Mouse (Mus musculus): ENCODE results near the gene Eif4b.

The Eif4b gene

DNA sequence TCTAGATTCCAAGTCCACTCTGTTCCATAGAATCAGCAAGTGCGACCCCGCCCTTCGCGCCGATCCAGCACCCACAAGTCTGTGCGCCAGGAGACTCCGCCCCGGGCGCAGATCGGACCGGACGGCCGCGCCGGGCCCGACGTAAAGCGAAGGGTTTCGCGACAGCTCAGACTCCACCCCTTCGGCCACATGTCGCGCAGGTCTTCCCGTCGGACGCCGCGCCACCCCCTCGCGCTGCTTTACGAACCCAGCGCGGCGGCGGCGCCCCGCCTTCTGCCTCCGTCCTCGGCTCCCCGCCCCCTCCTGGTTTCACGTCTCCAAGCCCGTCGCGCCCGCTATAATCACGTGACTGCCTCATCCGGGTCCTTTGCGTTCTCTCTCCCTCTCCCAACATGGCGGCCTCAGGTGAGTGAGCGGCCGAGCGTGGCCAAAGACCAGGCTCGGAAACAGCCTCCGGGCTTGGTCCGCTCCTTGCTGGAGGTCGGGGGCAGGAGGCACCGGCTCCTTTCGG, at the start of gene Eif4b:
Eif4b (plus strand) TSS at position 215 of the 511 bp plus-strand sequence.
- peak; percentile 100 for DNase-seq (ENCODE audit: extremely low read depth, insufficient read length, low spot score)

DNA sequence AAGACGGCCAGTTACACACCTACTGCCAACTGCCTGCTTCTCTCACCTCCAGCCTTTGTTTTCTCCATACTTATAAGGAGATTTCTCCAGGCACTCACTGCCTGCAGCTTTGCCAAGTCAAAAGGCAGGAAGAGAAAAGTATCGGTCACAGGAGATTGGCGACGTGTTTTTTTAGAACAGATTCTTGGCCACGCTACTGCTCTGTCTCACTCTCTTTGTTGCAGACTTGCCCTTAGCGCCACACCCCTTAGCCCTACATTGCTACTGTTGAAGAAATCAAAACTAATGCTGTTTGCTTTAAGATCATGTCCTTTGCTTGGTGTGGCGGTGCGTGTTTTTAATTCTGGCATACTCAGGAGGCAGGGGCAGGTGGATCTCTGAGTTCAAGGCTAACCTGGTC, 49.7 kb upstream of the Eif4b start:
- DNase-seq (ENCODE audit: extremely low read depth, insufficient read length, low spot score): no peak

DNA sequence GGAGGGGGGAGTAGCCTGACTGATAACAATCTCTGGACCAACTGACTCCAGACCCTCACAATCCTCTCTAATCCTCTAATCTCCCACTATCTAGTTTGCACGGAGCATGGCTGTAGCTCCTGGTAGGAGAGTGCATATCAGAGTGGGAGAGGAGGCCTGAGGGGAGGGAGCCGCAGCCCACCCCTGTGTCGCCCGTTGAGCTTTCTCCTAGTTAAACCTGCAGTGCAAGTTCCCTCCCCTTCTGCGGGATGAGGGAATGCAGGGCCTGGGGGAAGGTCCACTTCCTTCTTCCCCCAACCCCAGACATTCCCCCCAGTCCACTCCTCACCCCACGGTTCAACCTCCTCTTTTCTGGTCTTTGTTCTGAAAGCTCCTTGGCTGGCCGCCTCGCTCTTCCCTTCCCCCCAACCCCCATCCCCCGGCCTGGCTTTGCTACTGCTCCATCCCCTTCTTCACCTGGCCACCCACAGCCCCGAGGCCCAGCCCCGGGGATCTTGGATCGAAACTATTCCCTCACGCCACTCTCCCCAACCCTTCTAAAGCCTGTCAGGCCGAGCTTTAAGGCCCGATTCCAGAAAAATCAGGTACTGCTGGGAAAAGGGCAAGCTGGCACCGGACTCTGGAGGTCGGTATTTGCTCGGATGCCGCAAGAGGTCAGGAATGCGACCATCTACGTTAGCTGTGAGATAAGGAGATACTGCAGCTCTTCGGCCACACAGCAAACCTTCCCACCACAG, 48.3 kb upstream of the Eif4b start:
- no peak for DNase-seq (ENCODE audit: extremely low read depth, insufficient read length, low spot score)

DNA sequence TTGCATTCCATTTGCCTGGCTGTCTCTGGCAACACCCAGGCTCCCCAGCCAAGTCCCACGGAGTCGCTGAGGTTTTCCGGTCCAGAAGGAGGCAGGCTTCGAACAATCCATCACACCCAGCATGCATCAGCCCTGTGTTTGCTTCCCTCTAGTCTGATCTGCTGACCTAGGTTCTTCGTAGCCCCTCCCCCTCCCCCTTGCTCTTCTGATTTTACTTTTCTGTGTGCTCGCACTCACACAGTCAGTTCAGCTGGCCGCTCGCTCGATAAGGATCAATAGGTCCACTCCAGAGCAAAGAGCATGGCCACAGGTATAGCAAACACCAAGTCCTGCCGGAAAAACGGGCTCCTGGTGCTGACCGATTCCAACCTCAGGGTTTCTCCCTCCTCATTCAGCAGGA, 47.1 kb upstream of the Eif4b start:
- no peak for DNase-seq (ENCODE audit: extremely low read depth, insufficient read length, low spot score)

DNA sequence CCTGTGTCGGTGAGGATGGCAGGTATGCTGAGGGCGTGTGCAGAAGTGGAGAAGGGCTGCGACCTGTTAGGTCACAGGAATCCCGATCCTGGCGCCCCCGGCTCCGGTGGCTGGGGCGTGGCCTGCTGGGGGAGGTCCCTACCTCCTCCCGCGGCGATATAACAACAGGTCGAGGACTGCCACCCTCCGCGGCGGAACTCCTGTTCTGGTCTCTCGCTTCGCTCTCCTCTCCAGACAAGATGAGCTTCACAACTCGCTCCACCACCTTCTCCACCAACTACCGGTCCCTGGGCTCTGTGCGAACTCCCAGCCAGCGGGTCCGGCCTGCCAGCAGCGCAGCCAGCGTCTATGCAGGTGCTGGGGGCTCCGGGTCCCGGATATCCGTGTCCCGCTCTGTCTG, 45.5 kb upstream of the Eif4b start, which contains the start of gene Krt18:
Krt18 (plus strand) TSS at position 141 of the 400 bp plus-strand sequence.
- DNase-seq (ENCODE audit: extremely low read depth, insufficient read length, low spot score): no peak

DNA sequence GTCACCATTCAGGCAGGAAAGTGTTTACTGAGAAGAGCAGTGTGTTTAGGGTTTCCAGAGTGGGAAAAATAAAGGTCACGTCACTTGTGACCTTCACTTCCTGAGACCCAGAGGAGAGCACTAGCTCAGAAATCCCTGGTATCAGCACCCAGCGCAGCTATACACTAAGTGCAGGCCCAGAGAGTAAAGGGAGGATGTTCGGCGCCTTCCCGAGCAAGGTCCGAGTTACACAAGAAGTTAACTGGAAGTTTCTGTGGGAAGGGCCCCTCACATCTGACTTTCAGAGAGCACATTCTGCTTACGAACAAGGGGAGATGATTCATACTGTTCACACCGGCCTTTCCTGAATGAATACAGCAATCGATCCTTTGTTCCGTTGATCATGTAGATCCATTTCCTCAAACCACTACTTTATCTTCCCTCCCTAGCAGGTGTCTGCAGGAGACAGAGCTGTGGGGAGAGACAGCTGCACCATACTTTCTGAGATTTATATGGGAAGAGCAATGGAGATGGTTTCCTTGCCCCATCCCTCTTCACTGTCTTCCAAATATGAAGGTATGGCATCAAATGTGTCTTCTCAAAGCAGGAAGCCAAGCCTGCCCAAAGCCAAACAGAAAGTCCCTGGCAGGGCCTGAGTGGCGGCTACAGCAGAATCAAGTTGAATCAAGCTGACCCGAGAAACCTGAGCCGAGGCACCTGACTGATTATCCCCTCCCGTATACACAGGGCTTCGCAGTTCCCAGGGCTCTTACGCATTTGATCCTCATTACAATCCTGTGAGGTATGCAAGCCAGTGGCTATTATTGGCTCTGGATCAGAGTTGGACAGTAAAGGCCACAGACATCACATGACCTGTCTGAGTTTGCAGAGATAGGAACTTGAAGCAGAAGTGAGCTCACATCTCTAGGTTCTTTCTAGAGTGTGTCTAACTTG, 39.2 kb upstream of the Eif4b start:
- DNase-seq (ENCODE audit: extremely low read depth, insufficient read length, low spot score): no peak

DNA sequence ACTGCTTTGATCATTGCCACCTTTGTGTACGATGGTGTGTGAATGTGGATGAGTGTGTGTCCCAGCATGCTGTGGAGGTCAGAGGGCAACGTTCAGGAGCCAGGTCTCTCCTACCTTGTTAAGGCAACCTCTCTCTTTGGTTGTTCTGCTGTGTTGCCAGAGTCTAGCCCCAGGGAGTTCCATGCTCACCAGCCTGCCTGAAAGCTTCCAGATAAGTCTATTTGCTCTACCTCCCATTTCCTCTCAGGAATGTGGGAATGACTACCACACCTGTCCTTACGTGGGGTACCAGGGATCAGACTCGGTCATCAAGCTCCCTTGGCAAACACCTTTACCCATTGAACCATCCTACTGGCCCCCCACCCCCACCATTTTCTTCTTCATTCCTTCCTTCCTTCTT, 33.3 kb upstream of the Eif4b start:
- DNase-seq (ENCODE audit: extremely low read depth, insufficient read length, low spot score): no peak

DNA sequence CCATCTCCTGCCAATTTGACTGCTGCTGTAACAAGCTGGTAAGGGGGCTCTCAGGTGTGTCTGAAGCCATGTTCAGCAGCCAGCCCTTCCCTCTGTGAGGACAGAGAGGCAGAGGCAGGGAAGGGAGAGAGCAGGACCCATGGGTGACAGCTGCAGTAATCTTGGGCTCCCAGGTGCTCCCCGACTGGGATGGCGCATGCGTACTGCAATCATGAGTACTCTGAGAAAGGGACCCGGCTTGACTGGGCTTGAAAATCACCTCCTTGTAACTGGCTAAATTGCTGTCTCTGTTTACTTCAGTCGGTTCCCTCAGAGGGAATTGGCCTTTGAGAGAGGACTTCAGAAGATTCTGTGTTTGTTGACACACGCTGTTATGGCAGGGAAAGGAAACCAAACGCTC, 31.6 kb upstream of the Eif4b start:
- no peak for DNase-seq (ENCODE audit: extremely low read depth, insufficient read length, low spot score)

DNA sequence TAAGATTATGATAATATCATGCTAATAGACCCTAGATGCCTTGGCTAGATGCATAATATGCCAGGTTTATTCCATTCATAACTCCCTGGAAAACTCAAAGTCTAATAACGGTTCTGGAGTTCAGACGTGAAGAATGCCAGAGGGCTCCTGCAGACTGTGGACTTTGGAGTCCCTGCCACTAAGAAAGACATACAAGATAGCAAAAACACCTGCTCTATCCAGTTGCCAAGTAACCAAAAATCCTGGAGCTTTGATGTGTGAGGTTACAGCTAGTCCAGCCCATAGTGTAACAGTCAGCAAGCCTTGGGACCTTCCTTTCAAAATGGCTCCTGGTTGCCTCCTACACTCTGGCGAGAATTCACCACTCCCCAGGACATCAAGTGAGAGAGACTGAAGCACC, 28.8 kb upstream of the Eif4b start:
- no peak for DNase-seq (ENCODE audit: extremely low read depth, insufficient read length, low spot score)

DNA sequence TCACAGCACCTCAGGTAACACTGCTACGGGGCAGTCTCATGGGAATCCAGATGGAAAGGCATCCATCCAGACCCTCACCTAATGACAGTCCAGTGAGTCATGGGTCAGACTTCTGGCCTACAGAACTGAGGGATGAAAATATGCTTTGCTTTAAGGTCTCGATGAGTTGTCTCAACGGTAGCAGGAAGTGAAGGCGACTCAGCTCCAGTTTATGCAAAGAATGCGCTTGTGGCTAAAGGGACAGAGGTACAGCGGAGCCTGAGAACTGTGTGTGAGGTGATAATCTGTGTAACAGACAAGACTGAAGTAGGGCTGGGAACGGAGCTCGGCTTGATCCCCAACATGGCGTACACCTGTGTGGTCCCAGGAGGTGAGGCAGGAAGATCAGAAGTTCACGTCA, 27.9 kb upstream of the Eif4b start:
- DNase-seq (ENCODE audit: extremely low read depth, insufficient read length, low spot score): peak; percentile 82

DNA sequence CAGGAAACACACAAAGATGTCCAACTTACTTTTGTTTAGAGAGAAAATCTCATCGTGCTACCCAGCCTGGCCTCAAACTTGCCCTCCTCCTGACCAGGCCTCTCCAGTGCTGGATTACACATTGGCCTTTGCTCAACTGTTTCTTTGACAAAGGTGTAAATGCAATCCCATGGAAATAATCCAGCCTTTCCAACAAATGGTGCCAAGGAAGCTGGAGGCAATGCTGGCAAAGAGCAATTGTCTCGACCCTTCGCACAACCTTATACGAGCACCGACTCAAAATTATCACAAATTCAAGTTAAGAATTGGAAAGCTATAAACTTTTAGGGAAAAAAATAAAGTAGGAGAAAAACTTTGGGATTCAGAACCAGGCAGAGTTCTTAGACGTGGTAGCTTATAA, 25.6 kb upstream of the Eif4b start:
- DNase-seq (ENCODE audit: extremely low read depth, insufficient read length, low spot score): no peak

DNA sequence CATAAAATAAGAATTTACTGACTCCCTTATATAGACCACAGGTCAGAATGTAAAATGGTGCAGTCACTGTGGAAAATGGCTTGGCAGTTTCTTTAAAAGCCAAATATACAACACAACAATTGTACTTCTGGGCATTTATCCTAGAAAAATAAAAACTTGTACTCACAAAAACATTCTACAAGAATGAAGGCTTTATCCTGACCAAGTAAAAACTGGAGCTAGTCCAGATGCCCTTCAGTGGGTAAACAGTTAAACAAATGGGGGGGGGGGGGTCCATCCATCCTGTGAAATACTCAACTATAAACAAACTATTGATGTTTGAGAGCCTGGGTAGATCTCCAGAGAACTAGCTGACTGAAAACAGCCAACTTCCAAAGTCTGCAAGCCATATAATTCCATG, 23.7 kb upstream of the Eif4b start:
- DNase-seq (ENCODE audit: extremely low read depth, insufficient read length, low spot score): no peak

DNA sequence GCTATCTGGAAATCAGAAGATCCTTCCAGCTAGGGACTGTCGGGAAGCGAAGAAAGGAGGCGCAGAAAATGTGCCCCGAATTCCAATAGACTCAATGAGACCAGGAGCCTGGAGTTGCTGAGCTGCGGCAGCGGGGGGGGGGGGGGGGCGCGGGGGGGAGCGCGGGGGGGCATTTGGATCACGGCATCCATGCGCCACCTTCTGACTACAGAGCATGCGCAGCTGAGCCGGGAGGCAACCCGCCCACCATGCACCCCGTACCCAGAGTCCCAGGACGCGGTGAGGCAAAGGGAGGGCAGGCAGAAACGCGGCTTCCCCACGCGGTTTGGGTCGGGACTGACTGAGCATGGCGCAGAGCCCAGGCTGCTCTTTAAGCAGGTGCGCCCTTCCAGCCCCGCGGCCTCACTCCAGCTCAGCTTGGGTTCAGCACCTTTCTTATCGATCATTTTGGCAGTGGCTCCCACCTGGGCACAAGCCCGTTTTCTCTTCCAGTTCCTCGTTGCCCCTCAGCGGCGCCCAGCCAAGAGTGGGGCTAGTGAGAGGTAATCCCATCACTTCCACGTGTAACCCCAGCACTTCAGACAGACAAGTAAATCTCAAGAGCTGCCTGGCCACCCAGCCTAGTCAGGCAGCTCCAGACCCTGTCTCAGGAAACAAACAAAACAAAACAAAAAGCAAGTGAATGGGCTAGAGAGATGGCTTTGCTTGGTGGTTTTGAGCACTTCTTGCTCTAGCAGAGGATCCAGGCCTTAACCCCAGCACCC, 21.5 kb upstream of the Eif4b start:
- no peak for DNase-seq (ENCODE audit: extremely low read depth, insufficient read length, low spot score)

DNA sequence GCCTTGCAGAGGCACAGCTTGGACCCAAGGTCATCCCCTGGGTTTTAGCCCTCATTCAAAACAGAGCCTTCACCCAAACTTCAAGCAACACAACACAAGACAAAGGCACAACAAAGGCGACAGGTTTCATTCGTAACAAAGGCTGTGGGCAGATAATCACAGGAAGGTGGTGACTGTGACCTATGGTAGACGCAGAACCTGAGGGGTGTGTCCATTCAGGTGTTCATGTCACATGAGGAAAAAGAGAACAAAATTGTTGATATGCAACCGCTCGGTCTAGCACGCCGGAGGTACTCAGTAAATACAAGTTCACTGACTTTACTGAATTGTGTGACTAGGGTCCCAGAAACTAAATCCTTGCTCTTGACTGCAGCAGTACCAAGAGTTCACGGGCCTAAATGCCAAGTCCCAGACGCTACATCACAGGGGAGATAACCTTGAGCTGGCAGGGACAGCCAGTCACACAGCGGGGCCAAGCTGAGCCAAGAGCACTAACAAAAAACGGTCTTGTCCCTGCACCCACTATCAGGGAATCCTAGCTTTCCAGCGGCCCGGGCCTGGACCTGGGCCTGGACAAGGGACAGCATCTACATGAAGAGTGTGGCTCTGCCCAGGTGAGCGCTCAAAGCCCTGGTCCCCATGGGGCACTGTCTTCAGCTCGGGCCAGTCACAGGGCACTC, 16.9 kb upstream of the Eif4b start:
- DNase-seq (ENCODE audit: extremely low read depth, insufficient read length, low spot score): no peak

DNA sequence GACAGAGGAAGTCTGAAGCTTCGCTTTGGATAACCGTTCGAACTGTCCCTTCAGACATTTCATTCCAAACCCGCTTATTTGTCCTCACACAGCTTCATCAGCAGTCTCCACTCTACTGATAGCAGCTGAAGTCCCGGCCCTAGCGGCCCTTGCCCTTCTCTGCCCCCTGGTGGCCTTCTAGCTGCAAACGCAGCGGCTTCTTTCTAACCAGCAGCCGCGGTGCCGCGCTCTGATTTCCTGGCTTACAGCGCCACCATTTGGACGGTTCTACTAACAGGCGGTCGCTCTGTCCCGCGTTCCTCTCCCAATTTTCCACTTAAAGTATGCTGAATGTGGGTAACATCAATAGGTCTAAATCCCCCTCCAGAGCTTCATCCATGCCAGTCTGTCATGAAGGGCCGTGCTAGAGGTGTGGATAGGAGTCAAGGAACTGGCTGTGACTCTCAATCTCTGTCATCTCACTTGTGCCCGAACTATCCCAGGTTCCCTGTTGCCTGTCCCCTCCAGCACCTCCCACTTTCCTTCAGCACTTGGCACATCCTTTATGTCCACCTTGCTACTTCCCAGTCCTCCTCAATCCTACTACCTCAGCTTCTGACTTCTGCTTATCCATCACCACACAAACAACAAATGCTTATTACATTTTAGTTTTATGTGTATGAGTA, 7.8 kb upstream of the Eif4b start:
- DNase-seq (ENCODE audit: extremely low read depth, insufficient read length, low spot score): peak; percentile 78

DNA sequence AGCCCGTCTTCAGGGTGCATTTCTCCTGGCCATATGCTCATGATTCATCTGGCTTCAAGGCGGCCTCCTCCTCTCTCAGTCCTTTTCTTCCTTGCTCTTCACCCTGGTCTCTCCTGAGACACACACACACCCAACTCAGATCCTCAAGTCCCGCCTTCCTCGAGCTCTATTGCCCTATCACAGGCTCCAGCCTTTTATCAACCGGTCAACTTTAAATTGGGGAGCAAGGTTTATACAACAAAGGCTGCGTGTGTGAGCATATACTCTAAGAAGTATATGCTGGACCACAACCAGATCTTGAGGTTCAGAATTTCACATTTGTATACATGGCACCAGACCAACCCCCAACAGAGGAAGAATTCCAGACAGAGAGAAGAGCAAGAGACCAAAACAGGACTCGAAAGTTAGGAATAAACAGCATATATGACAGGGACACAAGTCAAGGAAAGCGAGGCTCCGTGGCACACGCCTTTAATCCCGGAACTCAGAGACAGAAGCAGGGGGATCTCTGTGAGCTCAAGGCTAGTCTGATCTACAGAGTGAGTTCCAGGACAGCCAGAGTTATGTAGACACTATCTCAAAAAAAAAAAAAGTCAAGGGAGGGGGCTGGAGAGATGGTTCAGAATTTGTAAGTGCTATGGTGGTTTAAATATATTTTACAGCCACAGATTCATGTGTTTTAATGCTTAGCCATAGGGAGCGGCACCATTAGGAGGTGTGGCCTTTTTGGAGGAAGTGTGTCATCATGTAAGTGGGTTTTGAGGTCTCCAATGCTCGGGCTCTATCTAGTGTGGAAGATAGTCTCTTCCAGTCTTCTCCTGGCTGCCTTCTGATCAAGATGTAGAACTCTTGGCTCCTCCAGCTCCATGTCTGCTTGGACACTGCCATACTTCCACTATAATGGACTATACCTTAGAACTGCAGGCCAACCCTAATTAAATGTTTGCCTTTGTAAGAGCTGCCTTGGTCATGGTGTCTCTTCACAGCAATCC, 2.8 kb upstream of the Eif4b start:
- DNase-seq (ENCODE audit: extremely low read depth, insufficient read length, low spot score): no peak

DNA sequence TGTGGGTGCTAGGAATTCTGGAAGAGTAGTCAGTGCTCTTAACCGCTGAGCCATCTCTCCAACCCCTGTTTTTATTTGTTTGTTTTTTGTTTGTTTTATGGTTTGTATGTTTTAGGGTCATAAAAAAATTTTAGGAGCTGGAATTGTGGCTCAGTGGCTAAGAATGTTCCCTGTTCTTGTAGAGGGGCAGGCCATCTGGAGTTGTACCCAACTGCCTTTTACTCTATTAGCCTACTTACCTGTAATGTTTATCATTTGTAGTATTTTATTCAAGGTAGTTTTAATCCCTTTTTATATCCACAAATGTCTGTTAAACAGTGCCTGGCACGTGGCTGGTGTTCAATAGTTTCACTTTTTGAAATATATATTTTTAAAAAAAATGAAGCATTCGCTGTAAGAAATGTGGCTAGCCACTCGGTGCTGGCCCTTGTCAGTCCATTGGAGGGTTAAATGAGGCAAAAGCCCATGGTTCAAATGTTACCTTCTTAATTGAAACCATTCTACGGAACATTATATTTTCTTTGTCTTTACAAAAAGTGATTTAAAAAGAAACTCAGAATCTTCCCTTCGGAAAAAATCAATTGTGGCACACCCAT, 512 bp upstream of the Eif4b start:
- DNase-seq (ENCODE audit: extremely low read depth, insufficient read length, low spot score): no peak

DNA sequence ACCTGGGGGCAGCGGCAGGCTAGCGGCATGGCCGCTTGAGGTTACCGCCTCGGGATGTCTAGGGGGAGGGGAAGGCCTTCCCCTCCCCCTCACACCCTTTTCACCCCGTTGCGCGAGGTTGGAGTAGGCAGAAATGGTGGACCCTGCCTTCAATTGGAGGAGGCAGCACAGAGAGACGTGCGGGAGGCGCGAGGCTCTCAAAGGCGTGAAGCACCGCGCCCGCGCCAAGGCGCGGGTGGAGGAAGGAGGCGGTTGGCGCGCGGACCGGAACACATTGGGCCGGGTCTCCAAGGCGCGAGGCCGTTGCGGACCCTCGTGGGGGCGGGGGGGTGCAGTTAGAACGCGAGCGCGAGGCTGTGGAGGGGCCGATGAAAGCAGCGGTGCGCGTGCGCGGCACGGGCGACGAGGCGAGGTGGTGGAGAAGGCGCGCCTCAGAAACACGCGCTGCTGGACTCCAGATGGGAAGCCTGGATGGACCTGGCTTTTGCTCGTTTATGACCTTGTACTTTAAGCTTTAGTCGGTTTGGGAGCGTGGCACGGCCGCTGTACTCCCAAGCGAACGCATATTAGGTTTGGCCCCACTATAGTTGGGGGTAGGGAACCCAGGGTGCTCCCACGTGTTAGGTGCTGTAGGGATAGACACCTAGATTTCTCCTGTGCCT, 628 bp downstream of the Eif4b start:
- peak; percentile 69 for DNase-seq (ENCODE audit: extremely low read depth, insufficient read length, low spot score)

Data from 3134 (cell line).